Mouse (Mus musculus): ENCODE measurements around the gene Nin. TPM values are rescaled to one million over a fixed set of nuclear protein-coding genes. Genes with fewer than 3 reads are reported as not detected.
"Not testable (repeated sequence)": the region's sequence is repeated elsewhere in the genome, so short reads cannot be mapped to it uniquely, and the experiment has no call there.

Nin gene
- 92.8 and 95.4 TPM in 2 replicates for total RNA-seq (2017)

DNA sequence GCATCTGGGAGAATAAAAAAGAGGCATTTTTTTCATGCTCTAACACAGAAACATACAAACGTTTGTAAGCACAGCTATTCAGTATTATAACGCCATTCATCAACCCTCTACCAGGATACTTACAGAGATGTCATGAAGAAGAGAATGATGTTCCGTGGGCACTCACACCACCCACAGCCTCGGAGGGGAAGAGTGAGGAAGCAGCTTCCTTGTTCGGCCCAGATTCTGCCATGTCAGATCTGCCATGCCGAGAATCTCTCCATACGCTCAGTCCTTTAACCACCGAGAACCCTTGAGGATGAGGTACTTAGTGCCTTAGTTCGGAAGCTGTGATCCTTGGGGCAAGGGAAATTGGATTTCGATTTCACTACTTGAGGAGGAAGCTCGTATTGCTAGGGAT, at the start of gene Nin:
Gene Nin, minus strand, starts transcription at position 367 of the 400 bp plus-strand sequence.
- ATAC-seq (ENCODE audit: extremely low read depth, insufficient number of reproducible peaks, low FRiP score, poor library complexity, severe bottlenecking): no peak

DNA sequence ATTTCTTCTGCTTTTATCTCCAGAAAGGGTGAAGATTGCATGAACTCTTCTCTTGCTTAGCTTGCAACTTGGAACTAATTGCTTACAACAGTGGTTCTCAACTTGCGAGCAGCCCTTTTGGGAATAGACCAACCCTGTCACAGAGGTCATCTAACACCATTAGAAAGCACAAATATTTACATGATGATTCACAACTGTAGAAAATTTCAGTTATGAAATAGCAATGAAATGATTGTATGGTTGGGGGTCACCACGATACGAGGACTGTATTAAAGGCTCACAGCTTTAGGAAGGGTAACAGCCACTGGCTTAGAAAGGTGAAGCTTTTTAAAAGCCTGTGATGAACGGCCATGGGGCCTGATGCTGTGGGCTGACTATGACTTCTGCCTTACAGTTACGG, 47.5 kb upstream of the Nin start:
- no peak for ATAC-seq (ENCODE audit: extremely low read depth, insufficient number of reproducible peaks, low FRiP score, poor library complexity, severe bottlenecking)

- ATAC-seq (ENCODE audit: extremely low read depth, insufficient number of reproducible peaks, low FRiP score, poor library complexity, severe bottlenecking): no peak
Observed at GRCm38 (mm10) chr12:70157292-70158066, 44.0 kb upstream of the Nin start.

DNA sequence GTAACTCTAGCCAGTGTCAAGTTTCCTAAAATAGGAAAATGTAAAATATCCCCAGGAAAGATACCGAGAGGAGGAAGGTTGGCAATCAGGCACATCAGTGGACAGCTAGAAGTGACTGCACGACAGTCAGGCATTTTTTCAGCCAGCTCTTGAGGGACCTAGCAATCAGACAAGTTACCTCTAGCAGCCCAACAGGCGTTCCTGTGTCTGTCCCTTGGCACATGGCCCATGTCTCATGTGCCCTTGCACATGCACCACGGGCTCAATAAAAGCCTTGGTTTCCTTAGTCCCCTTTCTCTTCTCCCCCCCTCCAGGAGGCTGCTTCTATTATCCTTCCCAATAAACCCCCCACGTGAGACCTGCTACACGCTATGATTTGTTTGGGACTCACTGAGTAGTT, 42.7 kb upstream of the Nin start:
- ATAC-seq (ENCODE audit: extremely low read depth, insufficient number of reproducible peaks, low FRiP score, poor library complexity, severe bottlenecking): no peak

DNA sequence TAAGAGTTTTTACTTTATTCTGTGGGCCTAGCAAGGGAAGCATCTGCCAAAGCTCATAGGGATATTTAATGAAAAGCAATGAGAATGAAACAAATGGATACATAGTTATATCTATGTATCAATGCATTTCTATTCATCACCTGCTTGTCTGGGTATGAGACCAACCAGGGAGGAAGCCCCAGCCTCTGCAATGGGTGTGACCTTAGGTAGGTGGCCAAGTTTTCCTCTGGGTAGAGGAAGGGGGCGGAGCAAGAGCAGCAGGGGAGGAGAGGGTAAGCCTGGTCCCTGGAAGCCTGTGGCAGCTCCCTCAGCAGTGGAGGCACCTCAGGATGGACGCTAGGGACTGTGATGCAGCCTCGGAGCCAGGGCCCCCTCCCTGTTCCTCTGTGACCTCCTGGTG, 40.3 kb upstream of the Nin start, which contains the start of gene Abhd12b:
Gene Abhd12b, plus strand, starts transcription at position 301 of the 400 bp plus-strand sequence.
- no peak for ATAC-seq (ENCODE audit: extremely low read depth, insufficient number of reproducible peaks, low FRiP score, poor library complexity, severe bottlenecking)

GRCm38 (mm10) chr12:70148631-70149265, 35.2 kb upstream of the Nin start:
- no peak for ATAC-seq (ENCODE audit: extremely low read depth, insufficient number of reproducible peaks, low FRiP score, poor library complexity, severe bottlenecking)

- ATAC-seq (ENCODE audit: extremely low read depth, insufficient number of reproducible peaks, low FRiP score, poor library complexity, severe bottlenecking): no peak
Observed at GRCm38 (mm10) chr12:70147986-70148630, 34.6 kb upstream of the Nin start.

- ATAC-seq (ENCODE audit: extremely low read depth, insufficient number of reproducible peaks, low FRiP score, poor library complexity, severe bottlenecking): no peak
Observed at GRCm38 (mm10) chr12:70145586-70145985, 32.1 kb upstream of the Nin start.

- peak; percentile 68 for ATAC-seq (ENCODE audit: extremely low read depth, insufficient number of reproducible peaks, low FRiP score, poor library complexity, severe bottlenecking)
Observed at GRCm38 (mm10) chr12:70144637-70145448, 31.3 kb upstream of the Nin start.

- ATAC-seq (ENCODE audit: extremely low read depth, insufficient number of reproducible peaks, low FRiP score, poor library complexity, severe bottlenecking): not testable (repeated sequence)
Observed at GRCm38 (mm10) chr12:70144106-70144587, 30.6 kb upstream of the Nin start.

DNA sequence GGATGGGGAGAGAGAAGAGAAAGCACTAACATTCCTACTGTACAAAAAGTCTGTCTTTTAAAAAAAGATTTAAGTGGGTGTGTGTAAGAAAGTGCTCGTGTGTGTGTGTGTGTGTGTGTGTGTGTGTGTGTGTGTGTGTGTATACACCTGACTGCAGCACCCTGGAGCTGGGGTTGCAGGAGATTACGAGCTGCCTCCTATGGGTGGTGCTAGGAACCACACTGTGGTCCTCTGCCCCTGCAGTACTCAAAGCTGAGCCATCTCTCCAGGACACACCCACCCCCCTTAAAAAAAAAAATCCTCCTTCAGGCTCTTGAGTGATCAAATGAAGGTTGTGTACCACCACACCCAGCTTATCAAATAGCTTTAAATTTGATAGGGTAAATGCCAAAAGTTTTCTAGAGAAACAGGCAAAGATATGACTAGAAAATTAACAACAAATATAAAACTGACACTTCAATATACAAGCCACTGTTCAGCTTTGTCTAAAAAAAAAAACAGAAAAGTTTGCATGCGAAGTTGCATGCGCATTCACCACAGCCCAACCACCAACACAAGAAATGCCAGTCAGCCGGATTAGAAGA, 27.6 kb upstream of the Nin start:
- no peak for ATAC-seq (ENCODE audit: extremely low read depth, insufficient number of reproducible peaks, low FRiP score, poor library complexity, severe bottlenecking)

DNA sequence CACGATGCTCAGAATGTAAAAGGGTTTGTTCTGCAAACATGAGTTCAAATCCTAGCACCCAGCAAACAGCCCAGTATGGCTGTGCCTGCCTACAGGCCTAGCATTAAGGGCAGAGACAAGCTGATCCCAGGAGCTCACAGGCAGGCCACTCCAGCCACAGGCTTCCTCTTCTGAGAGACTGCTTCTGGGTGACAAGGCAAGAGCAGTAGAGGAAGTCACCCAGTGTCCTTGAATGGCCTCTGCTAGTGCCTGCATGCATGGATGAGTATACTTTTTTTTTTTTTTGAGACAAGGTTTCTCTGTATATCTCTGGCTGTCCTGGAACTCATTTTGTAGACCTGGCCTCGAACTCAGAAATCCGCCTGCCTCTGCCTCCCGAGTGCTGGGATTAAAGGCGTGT, 27.0 kb upstream of the Nin start:
- ATAC-seq (ENCODE audit: extremely low read depth, insufficient number of reproducible peaks, low FRiP score, poor library complexity, severe bottlenecking): peak; percentile 84

DNA sequence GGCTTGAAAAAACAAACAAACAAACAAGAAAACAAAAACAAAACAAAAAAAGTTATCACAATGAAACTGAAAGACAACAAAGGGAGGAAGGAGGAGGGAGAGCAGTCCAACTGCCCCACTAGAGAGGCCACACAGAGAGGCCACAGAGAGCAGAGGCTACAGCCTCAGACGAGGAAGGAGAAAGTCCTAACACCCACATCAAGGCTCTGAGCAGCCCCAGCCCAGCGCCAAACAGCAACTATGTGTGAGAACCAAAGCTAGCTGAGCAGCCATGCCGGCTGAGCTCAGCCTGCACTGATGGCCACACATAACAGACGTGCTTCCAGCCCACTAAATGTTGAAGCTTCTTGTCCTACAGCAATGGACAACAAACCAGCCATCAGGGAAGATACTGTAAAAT, 26.4 kb upstream of the Nin start:
- ATAC-seq (ENCODE audit: extremely low read depth, insufficient number of reproducible peaks, low FRiP score, poor library complexity, severe bottlenecking): no peak

DNA sequence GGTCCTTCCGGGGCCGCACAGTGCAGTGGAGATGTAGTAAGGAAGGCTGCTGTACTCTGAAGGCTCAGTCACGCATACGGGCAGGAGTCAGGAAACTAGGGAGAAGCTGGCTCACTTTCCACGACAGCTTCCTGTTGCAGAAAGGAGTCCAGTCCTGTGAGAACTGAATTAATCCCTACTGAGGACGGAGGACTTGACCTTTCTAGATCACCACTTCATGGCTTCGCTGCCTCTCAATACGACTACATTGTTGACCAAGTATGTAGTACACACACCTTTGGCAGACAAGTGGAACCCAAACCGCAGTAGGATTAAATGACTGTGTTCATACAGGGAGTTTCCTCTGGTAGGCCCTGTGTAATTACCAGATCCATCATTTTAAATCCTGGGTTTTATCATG, 24.1 kb upstream of the Nin start:
- no peak for ATAC-seq (ENCODE audit: extremely low read depth, insufficient number of reproducible peaks, low FRiP score, poor library complexity, severe bottlenecking)

DNA sequence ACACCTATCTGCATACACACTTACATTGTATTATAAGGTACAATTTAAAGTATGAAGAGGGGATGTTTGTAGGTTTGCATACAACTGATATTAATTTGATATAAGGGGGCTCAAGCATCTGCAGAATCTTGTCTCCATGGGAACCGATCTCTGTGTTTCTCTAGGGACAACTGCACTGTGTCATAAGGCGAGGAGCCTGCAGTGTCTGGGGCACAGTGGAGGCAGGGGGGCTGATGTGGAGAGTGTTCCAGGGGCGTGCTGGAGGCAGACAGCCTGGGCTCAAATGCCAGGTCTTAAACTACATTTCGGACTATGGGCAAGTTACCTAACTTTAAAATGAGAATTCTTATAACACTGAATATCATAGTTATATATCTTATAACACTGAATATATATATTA, 23.6 kb upstream of the Nin start:
- ATAC-seq (ENCODE audit: extremely low read depth, insufficient number of reproducible peaks, low FRiP score, poor library complexity, severe bottlenecking): no peak

DNA sequence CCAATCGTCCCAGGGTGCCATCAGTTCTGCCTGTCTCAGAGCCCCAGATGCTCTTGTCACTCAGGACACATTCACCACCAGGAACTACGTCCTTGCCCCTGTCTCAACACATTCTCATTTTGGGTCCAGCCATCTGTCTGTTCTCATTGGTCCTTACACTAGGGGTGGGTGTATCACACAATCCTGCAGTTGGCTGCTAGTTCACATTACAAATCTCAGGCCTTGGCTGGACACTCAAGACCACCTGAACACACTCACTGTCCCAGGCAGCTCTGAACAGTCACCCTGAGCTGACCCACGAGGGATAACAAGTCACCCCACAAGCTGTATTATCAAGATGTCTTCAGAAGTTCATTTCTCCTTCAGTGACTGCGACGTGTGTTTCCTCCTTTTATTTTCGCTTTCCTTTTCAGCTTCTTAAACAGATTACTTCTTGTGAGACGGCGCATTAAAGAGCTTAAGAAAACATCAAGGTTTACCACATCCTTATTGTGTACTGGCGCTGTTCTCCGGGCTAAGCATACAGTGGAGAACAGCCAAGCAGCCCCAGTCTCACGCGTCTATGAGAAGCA, 22.8 kb upstream of the Nin start:
- ATAC-seq (ENCODE audit: extremely low read depth, insufficient number of reproducible peaks, low FRiP score, poor library complexity, severe bottlenecking): peak; percentile 71

DNA sequence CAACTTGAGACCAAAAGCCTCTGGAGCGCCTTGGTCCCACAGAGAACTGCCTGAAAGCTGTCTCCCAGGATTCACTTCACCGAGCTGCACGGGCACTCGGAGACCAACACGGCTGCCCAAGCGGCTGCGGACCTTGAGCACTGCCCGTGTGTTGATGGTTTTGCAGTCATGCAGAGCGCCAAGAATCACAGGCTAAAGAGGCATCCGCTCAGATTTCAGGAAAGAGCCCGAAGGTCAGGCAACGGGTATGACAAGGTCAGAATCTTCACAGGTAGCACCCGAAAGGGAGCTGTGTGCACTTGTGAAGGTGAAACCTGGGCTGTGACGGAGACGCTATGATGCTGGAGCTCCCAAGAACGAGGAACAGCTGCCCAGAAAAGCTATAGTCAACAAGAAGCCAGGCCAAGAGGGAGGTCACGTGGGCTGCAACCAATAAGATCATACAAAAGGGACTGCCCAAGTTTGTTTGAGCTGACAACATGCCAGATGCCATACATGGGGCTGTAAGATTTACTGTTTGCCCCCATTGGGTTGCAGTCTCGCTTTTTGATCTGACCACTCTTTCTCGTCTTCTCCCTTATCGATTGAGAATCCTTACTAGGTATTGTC, 21.2 kb upstream of the Nin start:
- ATAC-seq (ENCODE audit: extremely low read depth, insufficient number of reproducible peaks, low FRiP score, poor library complexity, severe bottlenecking): no peak

DNA sequence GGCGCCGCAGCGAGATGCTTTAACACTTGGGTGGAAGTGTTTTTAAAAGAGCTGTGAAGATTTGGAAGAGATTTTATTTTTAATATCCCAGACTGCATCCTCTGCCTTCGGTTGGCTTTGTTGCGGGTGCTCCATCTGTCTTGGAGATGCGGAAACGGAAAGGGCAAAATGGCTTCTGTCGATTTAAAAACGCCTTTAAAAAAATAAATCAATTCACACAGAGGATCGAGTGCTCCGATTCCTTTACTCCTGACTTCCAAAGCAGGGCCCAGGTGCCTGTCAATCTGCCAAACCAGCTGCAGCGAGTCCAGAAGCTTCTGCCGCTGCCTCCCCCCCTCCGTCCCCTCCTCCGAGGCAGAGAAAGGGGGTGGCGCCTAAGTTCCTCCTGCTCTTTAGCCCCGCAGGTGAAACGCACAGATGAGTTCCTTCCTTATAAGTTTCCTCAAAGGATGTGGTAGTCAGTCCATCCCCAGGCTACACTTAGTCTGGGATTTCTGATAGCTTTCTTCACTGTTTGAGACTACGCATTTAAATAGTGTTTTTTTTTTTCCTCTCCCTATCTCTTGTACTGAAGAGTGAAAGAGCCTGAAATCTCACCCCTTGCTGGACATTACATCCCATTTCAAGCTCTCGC, 17.6 kb upstream of the Nin start:
- no peak for ATAC-seq (ENCODE audit: extremely low read depth, insufficient number of reproducible peaks, low FRiP score, poor library complexity, severe bottlenecking)

Measured in neutrophil, adult 5-6 weeks (primary cell).